Comparison of ENCODE assay signal across 21 mouse cellular contexts in genomic region chr10:66641966-66642365, GRCm38 (mm10).
DNase-seq lines count a peak whose midpoint lies in the region; ATAC-seq lines count a peak whose summit lies in the region.
"Had no signal": no experiment of that assay in that cellular context is flagged by ENCODE, and none has a peak within 500 bp of the region (broad histone marks: within the 10 kb centered on the region; RNA-seq: fewer than 3 reads in every experiment).

No protein-coding gene starts in this region.

- ATAC-seq in forebrain, embryonic 14.5 days: no peak
- no peak for ATAC-seq in forebrain, embryonic 13.5 days
- ATAC-seq: activated CD4-positive, CD25-positive, alpha-beta regulatory T cell, adult 4 months; intestine, embryonic 16.5 days had no signal

- H3K4me2 ChIP-seq in forebrain, embryonic 14.5 days (ENCODE audit: low read length): no peak overlapping the region
- H3K4me2 ChIP-seq in forebrain, embryonic 13.5 days: no peak overlapping the region
- H3K4me2 ChIP-seq: embryonic facial prominence, embryonic 12.5 days; embryonic facial prominence, embryonic 15.5 days; forebrain, embryonic 12.5 days; heart, embryonic 11.5 days; hindbrain, embryonic 12.5 days had no signal

- WGBS in forebrain, embryonic 14.5 days: 90% methylated on average over 6 of the region's 6 CpGs
- WGBS in forebrain, embryonic 13.5 days: 95% methylated on average over 6 of the region's 6 CpGs

- no peaks in the 10 kb centered on the region for H3K4me1 ChIP-seq in forebrain, embryonic 14.5 days (ENCODE audit: control insufficient read depth, insufficient read depth, low read length)
- peaks cover 14% of the 10 kb centered on the region for H3K4me1 ChIP-seq in forebrain, embryonic 13.5 days
- H3K4me1 ChIP-seq: embryonic facial prominence, embryonic 12.5 days; embryonic facial prominence, embryonic 15.5 days; forebrain, embryonic 12.5 days had no signal

- H3K36me3 ChIP-seq in forebrain, embryonic 14.5 days (ENCODE audit: control insufficient read depth, insufficient read depth, low read length): no peaks in the 10 kb centered on the region
- no peaks in the 10 kb centered on the region for H3K36me3 ChIP-seq in forebrain, embryonic 13.5 days (ENCODE audit: poor library complexity, severe bottlenecking)
- H3K36me3 ChIP-seq: embryonic facial prominence, embryonic 12.5 days; embryonic facial prominence, embryonic 15.5 days; forebrain, embryonic 12.5 days; hindbrain, embryonic 12.5 days had no signal

- no peak overlapping the region for H3K9ac ChIP-seq in forebrain, embryonic 14.5 days (ENCODE audit: low read length)
- H3K9ac ChIP-seq in forebrain, embryonic 13.5 days: no peak overlapping the region
- H3K9ac ChIP-seq: embryonic facial prominence, embryonic 12.5 days; embryonic facial prominence, embryonic 15.5 days; forebrain, embryonic 12.5 days; hindbrain, embryonic 12.5 days had no signal

- H3K4me3 ChIP-seq in forebrain, embryonic 14.5 days (ENCODE audit: low read depth, low read length): no peak overlapping the region
- no peak overlapping the region for H3K4me3 ChIP-seq in forebrain, embryonic 13.5 days
- H3K4me3 ChIP-seq: embryonic facial prominence, embryonic 12.5 days; embryonic facial prominence, embryonic 15.5 days; forebrain, embryonic 12.5 days; hindbrain, embryonic 12.5 days had no signal

- peak; percentile 22 for DNase-seq in cerebellum, adult 11 months
- no peak for DNase-seq in cerebellum, postnatal 4 days (ENCODE audit: low spot score in 2 of 2)
- peak; percentile 6 for DNase-seq in forebrain, embryonic 14.5 days (ENCODE audit: low spot score)
- peak; percentile 57 for DNase-seq in cerebellum, adult 9-10 months
- peak; percentile 43 to 52 for DNase-seq in cerebellum, postnatal 25 days
- DNase-seq in layer of hippocampus, adult 11-12 months (ENCODE audit: low spot score): no peak
- DNase-seq in gastrocnemius, adult 8-10 months (ENCODE audit: low spot score in 2 of 2): no peak
- DNase-seq: adrenal gland, adult 8-10 months; adrenal gland, postnatal 25 days; gastrocnemius, postnatal 36 days; heart, adult 11 months; kidney, adult 18-20 months; kidney, adult 9 months had no signal

- H3K27ac ChIP-seq in forebrain, embryonic 14.5 days (ENCODE audit: low read depth, low read length): no peak overlapping the region
- H3K27ac ChIP-seq in forebrain, embryonic 13.5 days: no peak overlapping the region
- H3K27ac ChIP-seq: embryonic facial prominence, embryonic 12.5 days; embryonic facial prominence, embryonic 15.5 days; forebrain, embryonic 12.5 days; hindbrain, embryonic 12.5 days had no signal

- H3K27me3 ChIP-seq in forebrain, embryonic 14.5 days (replicated peaks; ENCODE audit: control insufficient read depth, insufficient read depth, low read length): no peaks in the 10 kb centered on the region
- no peaks in the 10 kb centered on the region for H3K27me3 ChIP-seq in forebrain, embryonic 13.5 days
- H3K27me3 ChIP-seq: embryonic facial prominence, embryonic 12.5 days; embryonic facial prominence, embryonic 15.5 days; forebrain, embryonic 12.5 days; hindbrain, embryonic 12.5 days had no signal

- no peaks in the 10 kb centered on the region for H3K9me3 ChIP-seq in forebrain, embryonic 14.5 days (replicated peaks; ENCODE audit: control insufficient read depth, low read length)
- no peaks in the 10 kb centered on the region for H3K9me3 ChIP-seq in forebrain, embryonic 13.5 days (replicated peaks)
- H3K9me3 ChIP-seq: embryonic facial prominence, embryonic 12.5 days; embryonic facial prominence, embryonic 15.5 days; forebrain, embryonic 12.5 days; hindbrain, embryonic 12.5 days had no signal

Comparison
In these comparisons a context has a peak if more than half of its experiments do, and no peak if none do; other contexts are left out.
1. DNase-seq: peak in cerebellum, adult 11 months (single experiment), forebrain, embryonic 14.5 days (single experiment), cerebellum, adult 9-10 months (single experiment) and cerebellum, postnatal 25 days (2 of 2); none in cerebellum, postnatal 4 days (0 of 2), layer of hippocampus, adult 11-12 months (single experiment) and gastrocnemius, adult 8-10 months (0 of 2).